Mouse (Mus musculus): ENCODE measurements around the gene Zdhhc3. TPM values are rescaled to one million over a fixed set of nuclear protein-coding genes. Genes with fewer than 3 reads are reported as not detected.
A peak's percentile ranks its signal among the peaks of the same experiment; 100 is the strongest.

The Zdhhc3 gene
- polyA plus RNA-seq, 1 experiment from 2014 or later = 68.4 TPM

DNA sequence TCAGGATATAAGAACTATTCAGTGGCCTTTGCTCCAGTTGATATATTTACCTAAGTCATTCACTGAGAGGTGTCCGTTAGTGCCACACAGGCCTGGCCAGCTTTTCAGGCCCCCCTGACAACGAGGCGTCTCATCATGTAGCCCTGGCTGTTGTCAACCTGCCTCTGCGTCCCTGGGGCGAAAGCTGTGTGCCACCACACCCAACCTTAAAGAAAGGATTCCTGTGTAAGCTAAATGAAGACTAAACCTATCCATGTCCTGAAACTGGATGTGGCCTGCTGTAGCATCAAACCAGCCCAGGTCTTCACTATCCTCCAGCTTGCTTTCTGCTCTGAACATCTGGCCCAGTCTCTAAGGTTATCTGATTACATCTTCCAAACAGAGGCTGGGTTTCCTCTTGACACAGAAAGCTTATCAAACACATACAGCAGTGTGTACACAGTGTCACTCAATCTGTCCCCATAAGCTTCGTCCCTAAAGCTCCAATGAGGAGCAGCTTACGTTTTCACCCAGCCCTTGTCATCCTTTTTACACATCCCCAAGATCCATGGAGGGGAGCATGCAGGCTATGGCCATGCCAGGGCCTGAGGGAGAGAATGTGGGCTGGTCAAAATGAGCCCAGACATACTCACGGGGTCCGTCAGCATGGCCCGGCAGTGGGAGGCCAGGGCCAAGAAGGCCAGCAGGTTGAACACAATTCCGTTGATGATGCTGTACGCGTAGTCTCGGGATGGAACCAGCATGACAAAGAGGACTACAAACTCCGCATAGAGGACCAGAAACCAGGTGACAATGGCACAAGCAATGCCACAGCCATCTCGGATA, 13.2 kb downstream of the Zdhhc3 start:
- Histone ChIP-seq H3K9me3 (ENCODE audit: control insufficient read depth, low read length) (no peaks in the 10 kb centered on the region), H3K27ac (ENCODE audit: low read depth, low read length) (no peak overlapping the region), H3K4me1 (ENCODE audit: control insufficient read depth, insufficient read depth, low read length) (no peaks in the 10 kb centered on the region), H3K27me3 (ENCODE audit: control insufficient read depth, insufficient read depth, low read length) (no peaks in the 10 kb centered on the region), H3K4me2 (no peak overlapping the region), H3K36me3 (ENCODE audit: control insufficient read depth, insufficient read depth, low read length) (peaks cover 18% of the 10 kb centered on the region), H3K9ac (ENCODE audit: low read length) (no peak overlapping the region), H3K4me3 (ENCODE audit: low read depth, low read length) (no peak overlapping the region)
- WGBS = 94% methylated on average over 16 of the region's 16 CpGs
- DNase-seq (ENCODE audit: low spot score, missing footprints) = peak; percentile 70
- ATAC-seq (ENCODE audit: low FRiP score) = no peak

DNA sequence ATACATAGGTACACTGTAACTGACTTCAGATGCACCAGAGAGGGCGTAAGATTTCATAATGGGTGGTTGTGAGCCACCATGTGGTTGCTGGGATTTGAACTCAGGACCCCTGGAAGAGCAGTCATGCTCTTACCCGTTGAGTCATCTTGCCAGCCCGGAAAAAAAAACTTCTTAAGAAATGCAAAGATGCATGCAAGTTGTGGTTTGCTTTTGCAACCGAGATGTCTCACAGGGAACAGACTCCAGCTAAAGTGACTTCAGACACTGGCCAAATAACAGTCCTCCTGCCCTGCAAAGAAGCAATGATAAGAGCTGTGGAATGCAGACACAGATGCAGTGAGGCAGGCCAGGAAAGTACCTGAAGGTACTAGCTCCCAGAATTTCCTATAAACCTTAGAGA, 22.2 kb downstream of the Zdhhc3 start:
- 87% methylated on average over 4 of the region's 4 CpGs for WGBS
- DNase-seq (ENCODE audit: low spot score, missing footprints) = no peak

DNA sequence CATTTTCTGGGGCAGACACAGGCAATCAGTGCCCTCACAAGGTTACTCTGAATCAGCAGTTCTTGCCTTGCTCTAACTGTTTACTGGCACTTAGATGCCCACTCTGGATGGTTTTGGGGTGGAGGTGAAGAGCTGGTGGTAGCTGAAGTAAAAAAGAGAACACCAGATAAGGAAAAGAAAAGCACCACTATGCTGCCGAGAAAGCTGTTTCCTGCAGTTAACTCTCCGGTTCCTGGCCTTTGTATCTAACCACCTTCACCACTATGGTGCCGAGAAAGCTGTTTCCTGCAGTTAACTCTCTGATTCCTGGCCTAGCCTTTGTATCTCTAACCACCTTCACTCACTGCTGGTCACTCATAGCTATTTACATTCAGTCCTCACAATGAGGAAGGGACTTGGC, 25.4 kb downstream of the Zdhhc3 start:
- ATAC-seq (ENCODE audit: low FRiP score) = no peak
- no peaks in the 10 kb centered on the region for H3K27me3 ChIP-seq (ENCODE audit: control insufficient read depth, insufficient read depth, low read length)

More for the DNA sequence above, 22.2 kb downstream of the Zdhhc3 start:
- H3K27ac ChIP-seq (ENCODE audit: low read depth, low read length) = no peak overlapping the region
- no peak for ATAC-seq (ENCODE audit: low FRiP score)
- H3K36me3 ChIP-seq (ENCODE audit: control insufficient read depth, insufficient read depth, low read length) = peaks cover 15% of the 10 kb centered on the region
- no peaks in the 10 kb centered on the region for H3K4me1 ChIP-seq (ENCODE audit: control insufficient read depth, insufficient read depth, low read length)
- H3K4me3 ChIP-seq (ENCODE audit: low read depth, low read length) = no peak overlapping the region
- H3K9ac ChIP-seq (ENCODE audit: low read length) = no peak overlapping the region
- no peaks in the 10 kb centered on the region for H3K9me3 ChIP-seq (ENCODE audit: control insufficient read depth, low read length)
- no peak overlapping the region for H3K4me2 ChIP-seq
- no peaks in the 10 kb centered on the region for H3K27me3 ChIP-seq (ENCODE audit: control insufficient read depth, insufficient read depth, low read length)

DNA sequence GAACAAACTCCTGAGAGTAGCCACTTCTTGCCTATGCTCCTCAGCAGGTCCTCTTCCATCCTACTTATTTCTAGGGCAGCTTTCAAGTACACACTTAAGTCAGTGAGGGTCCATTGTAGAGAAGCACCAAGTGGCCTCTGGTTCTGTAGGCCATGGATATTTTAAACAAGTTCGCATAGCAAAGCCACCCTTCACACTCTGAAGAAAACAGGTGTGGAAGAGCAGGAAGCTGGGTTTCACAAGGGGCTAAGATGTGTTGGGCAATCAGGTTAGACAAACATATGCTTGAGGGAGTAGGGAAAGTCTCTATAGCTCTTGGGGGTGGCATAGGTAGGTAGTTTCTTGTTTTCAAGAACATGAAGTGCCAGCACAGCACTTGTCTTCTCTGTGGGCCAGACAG, 27.6 kb downstream of the Zdhhc3 start:
- Histone ChIP-seq H3K9ac (ENCODE audit: low read length) (no peak overlapping the region), H3K4me1 (ENCODE audit: control insufficient read depth, insufficient read depth, low read length) (no peaks in the 10 kb centered on the region), H3K4me3 (ENCODE audit: low read depth, low read length) (no peak overlapping the region), H3K4me2 (no peak overlapping the region), H3K9me3 (ENCODE audit: control insufficient read depth, low read length) (no peaks in the 10 kb centered on the region), H3K36me3 (ENCODE audit: control insufficient read depth, insufficient read depth, low read length) (peaks cover 14% of the 10 kb centered on the region), H3K27ac (ENCODE audit: low read depth, low read length) (no peak overlapping the region), H3K27me3 (ENCODE audit: control insufficient read depth, insufficient read depth, low read length) (no peaks in the 10 kb centered on the region)
- DNase-seq (ENCODE audit: low spot score, missing footprints) (no peak), ATAC-seq (ENCODE audit: low FRiP score) (no peak)
- 92% methylated on average over 1 of the region's 1 CpGs for WGBS

More for the DNA sequence above, 25.4 kb downstream of the Zdhhc3 start:
- Histone ChIP-seq H3K9me3 (ENCODE audit: control insufficient read depth, low read length) (no peaks in the 10 kb centered on the region), H3K4me3 (ENCODE audit: low read depth, low read length) (no peak overlapping the region), H3K9ac (ENCODE audit: low read length) (no peak overlapping the region), H3K27ac (ENCODE audit: low read depth, low read length) (no peak overlapping the region), H3K36me3 (ENCODE audit: control insufficient read depth, insufficient read depth, low read length) (peaks cover 14% of the 10 kb centered on the region), H3K4me2 (no peak overlapping the region), H3K4me1 (ENCODE audit: control insufficient read depth, insufficient read depth, low read length) (no peaks in the 10 kb centered on the region)
- DNase-seq (ENCODE audit: low spot score, missing footprints) = no peak
- 92% methylated on average over 3 of the region's 3 CpGs for WGBS

DNA sequence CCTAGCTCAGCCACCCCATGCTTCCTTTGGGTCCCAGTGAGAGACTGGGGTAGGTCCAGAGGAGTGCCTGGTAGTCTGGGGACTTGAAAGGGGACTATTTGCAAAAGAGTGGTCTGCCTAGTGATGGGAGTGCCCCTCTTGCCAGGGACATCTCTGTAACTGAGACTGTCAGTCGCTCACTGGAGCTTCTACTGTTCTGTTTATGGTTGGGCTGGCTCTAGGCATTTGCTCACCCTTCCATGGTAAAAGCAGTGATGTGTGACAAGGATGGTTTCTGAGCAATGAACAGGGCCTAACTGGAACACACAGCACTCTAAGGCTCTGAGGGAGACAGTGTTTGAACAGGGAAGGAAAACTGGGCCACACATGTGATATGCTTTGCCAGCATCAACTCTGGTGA, 32.2 kb downstream of the Zdhhc3 start:
- no peak overlapping the region for H3K4me2 ChIP-seq
- no peaks in the 10 kb centered on the region for H3K4me1 ChIP-seq (ENCODE audit: control insufficient read depth, insufficient read depth, low read length)
- no peaks in the 10 kb centered on the region for H3K27me3 ChIP-seq (ENCODE audit: control insufficient read depth, insufficient read depth, low read length)
- DNase-seq (ENCODE audit: low spot score, missing footprints) = no peak
- 71% methylated on average over 1 of the region's 1 CpGs for WGBS
- no peak overlapping the region for H3K9ac ChIP-seq (ENCODE audit: low read length)
- H3K9me3 ChIP-seq (ENCODE audit: control insufficient read depth, low read length) = no peaks in the 10 kb centered on the region
- peaks cover 6% of the 10 kb centered on the region for H3K36me3 ChIP-seq (ENCODE audit: control insufficient read depth, insufficient read depth, low read length)
- H3K4me3 ChIP-seq (ENCODE audit: low read depth, low read length) = no peak overlapping the region
- ATAC-seq (ENCODE audit: low FRiP score) = no peak
- H3K27ac ChIP-seq (ENCODE audit: low read depth, low read length) = no peak overlapping the region

DNA sequence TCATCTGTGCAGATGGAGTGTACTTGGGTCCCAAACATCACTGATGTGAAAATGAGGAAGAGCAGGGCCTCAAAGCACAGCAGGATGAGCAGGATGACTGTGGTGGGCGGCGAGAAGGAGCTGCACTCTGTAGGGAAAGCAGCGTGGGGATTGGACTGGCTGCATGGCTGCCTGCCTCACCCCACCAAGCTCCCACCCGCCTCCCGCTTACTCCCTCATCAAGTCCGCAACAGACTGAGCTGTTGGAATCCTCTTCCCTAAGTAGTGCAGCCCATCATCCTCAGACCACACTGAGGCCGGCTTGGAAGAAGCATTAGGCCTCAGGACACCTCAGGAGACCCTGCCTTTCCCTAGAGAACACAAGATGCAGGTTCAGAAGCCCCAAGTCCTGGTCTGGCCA, 32.6 kb downstream of the Zdhhc3 start:
- no peak overlapping the region for H3K4me3 ChIP-seq (ENCODE audit: low read depth, low read length)
- no peaks in the 10 kb centered on the region for H3K27me3 ChIP-seq (ENCODE audit: control insufficient read depth, insufficient read depth, low read length)
- no peaks in the 10 kb centered on the region for H3K9me3 ChIP-seq (ENCODE audit: control insufficient read depth, low read length)
- H3K9ac ChIP-seq (ENCODE audit: low read length) = no peak overlapping the region
- no peak overlapping the region for H3K27ac ChIP-seq (ENCODE audit: low read depth, low read length)
- WGBS = 92% methylated on average over 7 of the region's 7 CpGs
- no peaks in the 10 kb centered on the region for H3K4me1 ChIP-seq (ENCODE audit: control insufficient read depth, insufficient read depth, low read length)
- peaks cover 6% of the 10 kb centered on the region for H3K36me3 ChIP-seq (ENCODE audit: control insufficient read depth, insufficient read depth, low read length)
- no peak overlapping the region for H3K4me2 ChIP-seq
- ATAC-seq (ENCODE audit: low FRiP score) = no peak
- DNase-seq (ENCODE audit: low spot score, missing footprints) = no peak

DNA sequence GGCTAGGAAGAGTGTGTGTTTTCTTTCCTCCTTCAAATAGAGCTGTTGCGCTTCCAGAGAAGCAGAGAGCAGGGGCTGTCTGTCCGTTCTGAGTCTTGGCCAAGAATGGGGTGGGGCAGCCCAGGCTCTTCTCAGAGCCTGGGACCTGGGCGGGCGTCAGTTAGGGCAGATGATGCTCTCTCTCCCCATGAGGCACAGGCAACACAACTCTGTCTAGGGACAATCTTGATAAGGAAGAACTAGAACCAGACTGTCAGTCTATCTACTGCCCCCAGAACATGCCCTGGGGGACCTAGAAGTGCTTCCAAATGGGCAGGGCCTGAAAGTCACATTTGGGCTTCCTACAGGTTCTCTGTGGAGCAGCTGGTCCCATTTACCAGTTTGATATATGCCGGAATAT, 33.9 kb downstream of the Zdhhc3 start:
- Histone ChIP-seq H3K36me3 (ENCODE audit: control insufficient read depth, insufficient read depth, low read length) (peaks cover 4% of the 10 kb centered on the region), H3K4me1 (ENCODE audit: control insufficient read depth, insufficient read depth, low read length) (no peaks in the 10 kb centered on the region), H3K27ac (ENCODE audit: low read depth, low read length) (no peak overlapping the region), H3K27me3 (ENCODE audit: control insufficient read depth, insufficient read depth, low read length) (no peaks in the 10 kb centered on the region), H3K4me3 (ENCODE audit: low read depth, low read length) (no peak overlapping the region), H3K9me3 (ENCODE audit: control insufficient read depth, low read length) (no peaks in the 10 kb centered on the region), H3K4me2 (no peak overlapping the region), H3K9ac (ENCODE audit: low read length) (no peak overlapping the region)
- ATAC-seq (ENCODE audit: low FRiP score) = no peak
- DNase-seq (ENCODE audit: low spot score, missing footprints) = peak; percentile 39
- WGBS = 94% methylated on average over 5 of the region's 5 CpGs

DNA sequence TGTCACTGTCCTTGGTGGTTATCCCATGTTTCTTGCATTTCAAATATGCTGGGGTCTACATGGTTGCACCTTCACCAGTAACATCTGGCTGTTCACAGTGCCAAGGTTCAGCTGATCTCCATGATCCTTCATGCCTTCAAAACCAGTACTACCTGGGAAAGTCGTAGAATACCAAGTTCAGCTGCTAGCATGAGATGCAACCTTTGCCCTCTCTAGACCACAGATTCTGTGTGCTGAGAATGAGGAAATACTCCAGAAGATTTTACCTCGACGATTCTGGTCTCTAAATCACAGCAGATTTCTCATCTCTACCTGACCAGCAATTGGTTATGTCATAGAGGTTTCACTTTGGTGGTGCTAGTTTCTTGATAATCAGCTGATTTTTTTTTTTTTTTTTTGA, 52.8 kb downstream of the Zdhhc3 start:
- Histone ChIP-seq H3K36me3 (ENCODE audit: control insufficient read depth, insufficient read depth, low read length) (no peaks in the 10 kb centered on the region), H3K27ac (ENCODE audit: low read depth, low read length) (no peak overlapping the region), H3K4me2 (no peak overlapping the region), H3K27me3 (ENCODE audit: control insufficient read depth, insufficient read depth, low read length) (no peaks in the 10 kb centered on the region), H3K4me3 (ENCODE audit: low read depth, low read length) (no peak overlapping the region), H3K9ac (ENCODE audit: low read length) (no peak overlapping the region), H3K9me3 (ENCODE audit: control insufficient read depth, low read length) (no peaks in the 10 kb centered on the region), H3K4me1 (ENCODE audit: control insufficient read depth, insufficient read depth, low read length) (no peaks in the 10 kb centered on the region)
- ATAC-seq (ENCODE audit: low FRiP score) (no peak), DNase-seq (ENCODE audit: low spot score, missing footprints) (no peak)
- WGBS = 90% methylated on average over 3 of the region's 3 CpGs

DNA sequence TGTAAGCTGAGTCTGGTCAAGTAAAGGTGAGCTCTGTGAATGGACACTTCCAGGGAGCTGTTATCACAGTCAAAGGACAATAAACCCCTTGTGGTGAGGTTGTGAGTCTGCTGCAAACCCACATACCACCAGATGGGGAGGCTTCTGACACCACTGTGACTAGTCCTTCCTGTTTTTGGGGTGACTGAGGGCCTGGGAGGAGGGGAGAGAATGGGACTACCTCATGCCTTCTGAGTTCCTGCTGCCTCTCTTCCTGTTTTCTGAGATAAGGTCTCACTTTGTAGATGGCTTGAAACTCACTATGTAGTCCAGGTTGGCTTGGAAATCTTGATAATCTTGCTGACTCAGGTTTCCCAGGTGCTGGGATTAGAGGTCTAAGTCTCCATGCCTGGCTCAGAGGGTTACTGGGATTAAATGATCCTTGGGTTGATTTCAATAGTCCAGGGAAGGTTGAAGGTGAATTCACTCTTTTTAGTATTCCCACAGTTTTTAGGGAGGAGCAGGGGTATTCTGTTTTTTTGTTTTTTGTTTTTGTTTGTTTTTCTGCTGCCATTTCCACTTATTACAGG, 54.2 kb downstream of the Zdhhc3 start:
- ATAC-seq (ENCODE audit: low FRiP score) (no peak), DNase-seq (ENCODE audit: low spot score, missing footprints) (no peak)
- H3K36me3 ChIP-seq (ENCODE audit: control insufficient read depth, insufficient read depth, low read length) = no peaks in the 10 kb centered on the region
- H3K4me1 ChIP-seq (ENCODE audit: control insufficient read depth, insufficient read depth, low read length) = no peaks in the 10 kb centered on the region
- no peak overlapping the region for H3K27ac ChIP-seq (ENCODE audit: low read depth, low read length)
- H3K4me2 ChIP-seq = no peak overlapping the region
- no peak overlapping the region for H3K9ac ChIP-seq (ENCODE audit: low read length)
- H3K9me3 ChIP-seq (ENCODE audit: control insufficient read depth, low read length) = no peaks in the 10 kb centered on the region
- no peaks in the 10 kb centered on the region for H3K27me3 ChIP-seq (ENCODE audit: control insufficient read depth, insufficient read depth, low read length)
- no peak overlapping the region for H3K4me3 ChIP-seq (ENCODE audit: low read depth, low read length)

All from midbrain, embryonic 11.5 days (tissue).